ENCODE assay signal across 8 mouse cellular contexts in the genomic region with DNA sequence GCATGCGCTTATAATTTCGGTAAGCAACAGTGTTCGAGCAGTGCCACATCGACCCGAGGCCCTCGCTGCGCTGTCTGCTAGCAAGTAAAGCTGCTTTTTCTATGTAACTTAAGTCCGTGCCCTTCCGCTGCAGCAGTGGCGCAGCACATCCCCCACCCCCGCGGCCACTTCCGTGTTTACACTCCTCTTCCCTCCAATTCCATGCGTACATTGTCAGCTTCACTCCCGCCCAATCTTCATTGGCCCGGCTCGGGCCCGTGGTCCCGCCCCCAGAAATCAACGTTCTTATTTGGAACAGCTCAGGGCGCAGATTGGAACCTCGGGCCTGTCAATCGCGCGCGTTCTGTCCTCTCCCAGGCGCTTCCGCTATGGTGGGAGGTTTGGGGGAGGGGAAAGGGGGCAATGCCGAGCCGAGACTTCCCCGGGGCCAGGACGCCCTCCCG. TPM values are rescaled to one million over a fixed set of nuclear protein-coding genes. Genes with fewer than 3 reads are reported as not detected.
DNase-seq lines count a peak whose midpoint lies in the region; TF ChIP-seq lines count a peak whose summit lies in the region.

No protein-coding gene starts in this region.

- TF ChIP-seq CTCF in cortical plate, adult 2 months (IDR thresholded peaks at IDR 0.05; ENCODE audit: extremely low read depth, insufficient read depth, low read length): no peak

- peak; percentile 23; the same call in 1 of the 2 replicates for TF ChIP-seq POLR2A in cortical plate, adult 2 months (IDR thresholded peaks at IDR 0.05; ENCODE audit: extremely low read depth, insufficient read depth, low read length)

- H3K4me1 ChIP-seq in cortical plate, adult 2 months (ENCODE audit: control insufficient read depth, insufficient read depth, low read length): no peaks in the 10 kb centered on the region; the same call in 1 of the 2 replicates
- H3K4me1 ChIP-seq in megakaryocyte, embryonic 14.5 days: peaks cover 47% of the 10 kb centered on the region

- H3K27ac ChIP-seq in cortical plate, adult 2 months (ENCODE audit: insufficient read depth, low read length): no peak overlapping the region

- no peaks in the 10 kb centered on the region for H3K9me3 ChIP-seq in megakaryocyte, embryonic 14.5 days

- H3K27me3 ChIP-seq in megakaryocyte, embryonic 14.5 days (replicated peaks): no peaks in the 10 kb centered on the region

- peak; percentile 98 for DNase-seq in adipocyte (ENCODE audit: low spot score)
- DNase-seq in gastrocnemius, adult 8-10 months (ENCODE audit: low spot score in 2 of 2): peak; percentile 98 to 99
- DNase-seq in hindlimb bud, embryonic 11.5 days (ENCODE audit: extremely low spot score, low read depth, low spot score): peak; percentile 95
- peak; percentile 93 to 98 for DNase-seq in left cerebral cortex, adult 8-10 months (ENCODE audit: low spot score in 2 of 2)
- peak; percentile 99 for DNase-seq in right cerebral cortex, postnatal 10 days (ENCODE audit: low spot score in 2 of 2)
- DNase-seq in urinary bladder, postnatal 4 days (ENCODE audit: low spot score in 2 of 2): peak; percentile 97 to 98

- H3K4me3 ChIP-seq in cortical plate, adult 2 months (ENCODE audit: insufficient read depth, low read length): peak overlapping the region; percentile 74
- peak overlapping the region; percentile 97 for H3K4me3 ChIP-seq in megakaryocyte, embryonic 14.5 days (replicated peaks)

- H3K36me3 ChIP-seq in megakaryocyte, embryonic 14.5 days (replicated peaks; ENCODE audit: low read length): peaks cover 13% of the 10 kb centered on the region

RNA-seq across cellular contexts. Expression of a gene that starts 51.7 kb away (rescaled TPM):
- 31.8 and 32.5 TPM in 2 replicates for polyA plus RNA-seq in cortical plate, adult 2 months (2012; rRNA removed)
- 10 to 100 TPM; 15.7 to 26.0 (median 19.1) TPM for total RNA-seq in gastrocnemius, adult 8-10 months (2022)
- total RNA-seq in left cerebral cortex, adult 8-10 months (2022): 10 to 100 TPM; 43.4 to 46.2 (median 44.4) TPM
- 4.9 and 9.6 TPM in 2 replicates for polyA plus RNA-seq in megakaryocyte, embryonic 14.5 days (2012; ENCODE audit: insufficient read depth, low replicate concordance)
